Mouse (Mus musculus): ENCODE measurements at regions not wholly inside any gene's neighbourhood (a gene's known extent, or its start where the extent isn't known, plus 50 kb on each side); places are given as distances from the start of the nearest gene placed in this dataset.

DNA sequence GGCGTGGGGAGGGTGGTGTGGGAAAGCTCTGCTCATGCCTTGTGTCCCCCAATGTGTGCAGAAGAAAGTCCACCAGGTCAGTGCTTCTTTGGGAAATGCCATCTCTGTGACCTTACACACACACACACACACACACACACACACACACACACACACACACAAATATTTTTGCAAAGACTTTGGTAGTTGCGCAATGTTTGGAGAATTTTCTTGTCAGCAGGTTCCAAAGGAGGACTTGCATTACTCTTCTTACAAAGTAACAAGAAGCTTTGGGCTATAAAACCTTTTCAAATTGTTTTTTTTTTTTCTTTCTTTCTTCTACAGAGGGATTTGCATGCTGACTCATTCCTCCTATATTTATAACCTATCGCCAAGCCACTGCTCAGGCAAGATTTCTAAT, 59.1 kb upstream of the Npvf start:
- ATAC-seq (ENCODE audit: insufficient number of reproducible peaks, low FRiP score, low TSS enrichment, low read depth) (no peak), DNase-seq (ENCODE audit: low spot score) (no peak)
- no peaks in the 10 kb centered on the region for H3K4me1 ChIP-seq (ENCODE audit: control insufficient read depth, insufficient read depth, low read length)
- no peak overlapping the region for H3K9ac ChIP-seq (ENCODE audit: low read length)
- H3K27me3 ChIP-seq (ENCODE audit: control insufficient read depth, insufficient read depth, low read length): no peaks in the 10 kb centered on the region
- no peaks in the 10 kb centered on the region for H3K9me3 ChIP-seq (ENCODE audit: control insufficient read depth, low read length)
- H3K27ac ChIP-seq (replicated peaks; ENCODE audit: low read depth, low read length): no peak overlapping the region
- no peak overlapping the region for H3K4me3 ChIP-seq (ENCODE audit: low read depth, low read length)
- WGBS: 85% methylated on average over 3 of the region's 3 CpGs
- no peak overlapping the region for H3K4me2 ChIP-seq (ENCODE audit: low read depth, severe bottlenecking)
- H3K36me3 ChIP-seq (ENCODE audit: control insufficient read depth, insufficient read depth, low read length): no peaks in the 10 kb centered on the region

DNA sequence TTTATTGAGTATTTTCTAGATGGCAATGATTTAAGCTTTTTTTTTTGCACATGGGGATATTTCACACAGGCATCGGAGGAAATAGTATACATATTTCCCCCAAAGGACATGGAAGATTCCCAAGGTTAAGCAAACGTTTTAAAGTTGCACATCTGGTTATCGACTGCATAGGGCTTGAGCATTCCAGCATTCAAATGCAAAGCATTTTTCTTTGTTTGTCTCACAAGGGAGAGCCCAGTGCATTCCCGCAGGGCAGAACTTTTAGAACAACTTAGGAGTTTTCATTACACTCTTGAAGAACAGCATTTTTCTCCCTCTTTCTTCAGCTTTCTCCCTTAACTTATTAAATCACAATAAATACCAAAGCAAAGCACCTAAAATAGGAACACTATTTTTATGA, 64.4 kb upstream of the Npvf start:
- Histone ChIP-seq H3K36me3 (ENCODE audit: control insufficient read depth, insufficient read depth, low read length) (no peaks in the 10 kb centered on the region), H3K9ac (ENCODE audit: low read length) (no peak overlapping the region), H3K27me3 (ENCODE audit: control insufficient read depth, insufficient read depth, low read length) (no peaks in the 10 kb centered on the region), H3K9me3 (ENCODE audit: control insufficient read depth, low read length) (no peaks in the 10 kb centered on the region), H3K4me1 (ENCODE audit: control insufficient read depth, insufficient read depth, low read length) (no peaks in the 10 kb centered on the region), H3K4me2 (ENCODE audit: low read depth, severe bottlenecking) (no peak overlapping the region), H3K27ac (replicated peaks; ENCODE audit: low read depth, low read length) (no peak overlapping the region), H3K4me3 (ENCODE audit: low read depth, low read length) (no peak overlapping the region)
- DNase-seq (ENCODE audit: low spot score): no peak
- no peak for ATAC-seq (ENCODE audit: insufficient number of reproducible peaks, low FRiP score, low TSS enrichment, low read depth)
- 59% methylated on average over 4 of the region's 4 CpGs for WGBS

DNA sequence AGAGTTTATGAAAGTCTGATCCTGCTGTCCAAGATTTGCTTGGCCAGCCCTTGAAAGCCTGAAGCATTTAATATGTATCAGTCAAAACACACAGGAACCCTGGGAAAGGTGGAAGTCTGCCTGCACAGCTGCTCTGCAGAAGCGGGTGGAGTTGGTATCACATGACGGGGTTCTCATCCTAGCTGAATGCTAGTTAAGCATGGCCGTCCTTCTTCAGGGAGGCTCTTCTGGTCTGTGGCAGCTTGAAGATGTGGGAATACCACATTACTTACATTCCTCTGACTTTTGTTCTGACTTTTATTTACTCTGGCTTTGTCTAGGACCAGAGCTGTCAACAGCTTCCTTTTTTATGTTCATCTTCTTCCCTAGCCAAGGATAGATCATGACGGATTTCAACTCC, 66.1 kb upstream of the Npvf start:
- no peak overlapping the region for H3K4me2 ChIP-seq (ENCODE audit: low read depth, severe bottlenecking)
- WGBS: 74% methylated on average over 4 of the region's 4 CpGs
- H3K4me3 ChIP-seq (ENCODE audit: low read depth, low read length): no peak overlapping the region
- no peak overlapping the region for H3K27ac ChIP-seq (replicated peaks; ENCODE audit: low read depth, low read length)
- H3K36me3 ChIP-seq (ENCODE audit: control insufficient read depth, insufficient read depth, low read length): no peaks in the 10 kb centered on the region
- no peaks in the 10 kb centered on the region for H3K4me1 ChIP-seq (ENCODE audit: control insufficient read depth, insufficient read depth, low read length)
- H3K27me3 ChIP-seq (ENCODE audit: control insufficient read depth, insufficient read depth, low read length): no peaks in the 10 kb centered on the region
- H3K9ac ChIP-seq (ENCODE audit: low read length): no peak overlapping the region
- ATAC-seq (ENCODE audit: insufficient number of reproducible peaks, low FRiP score, low TSS enrichment, low read depth): no peak
- no peaks in the 10 kb centered on the region for H3K9me3 ChIP-seq (ENCODE audit: control insufficient read depth, low read length)
- no peak for DNase-seq (ENCODE audit: low spot score)

DNA sequence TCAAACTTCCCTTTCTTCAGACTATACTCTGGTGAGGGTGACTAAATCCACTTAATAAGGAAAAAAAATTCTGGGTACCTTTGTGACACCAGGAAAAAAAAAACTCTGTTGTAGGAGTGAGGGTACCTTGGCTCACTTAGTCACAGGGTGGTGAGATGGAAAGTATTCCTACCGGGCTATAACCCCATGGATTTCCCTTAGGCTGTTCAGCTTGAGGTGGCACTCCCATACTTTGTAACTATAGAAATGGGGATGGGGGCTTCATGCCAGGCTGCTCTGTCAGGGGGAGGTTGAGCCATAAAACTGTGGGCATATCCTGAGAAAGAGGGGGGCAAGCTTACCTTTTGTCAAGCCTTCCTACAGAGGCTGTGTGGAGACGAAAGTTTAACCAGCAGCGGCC, 71.4 kb upstream of the Npvf start:
- ATAC-seq (ENCODE audit: insufficient number of reproducible peaks, low FRiP score, low TSS enrichment, low read depth): no peak
- H3K36me3 ChIP-seq (ENCODE audit: control insufficient read depth, insufficient read depth, low read length): no peaks in the 10 kb centered on the region
- 51% methylated on average over 3 of the region's 3 CpGs for WGBS

DNA sequence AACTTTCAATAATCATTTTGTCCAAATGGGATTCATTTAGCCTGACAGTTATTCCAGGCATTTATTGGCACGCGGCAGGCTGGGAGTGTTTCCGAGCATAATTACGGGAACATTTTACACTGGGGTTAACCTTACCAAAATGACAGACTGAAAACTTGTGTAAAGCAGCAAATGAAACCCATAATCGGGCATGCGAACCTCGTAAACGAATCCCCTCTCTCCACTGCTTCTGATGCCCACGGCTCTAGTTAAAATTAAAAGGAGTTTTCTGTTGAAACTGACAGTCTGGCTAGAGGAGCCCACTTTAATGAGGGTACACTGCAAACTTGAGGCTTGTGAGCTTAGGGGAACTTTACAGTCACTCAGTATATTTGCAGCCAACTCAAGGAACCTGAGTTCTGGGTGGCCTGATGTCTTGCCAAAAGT, 71.9 kb upstream of the Npvf start:
- H3K27me3 ChIP-seq (ENCODE audit: control insufficient read depth, insufficient read depth, low read length): no peaks in the 10 kb centered on the region
- H3K27ac ChIP-seq (replicated peaks; ENCODE audit: low read depth, low read length): no peak overlapping the region
- DNase-seq (ENCODE audit: low spot score) (peak; percentile 42), ATAC-seq (ENCODE audit: insufficient number of reproducible peaks, low FRiP score, low TSS enrichment, low read depth) (no peak)
- 19% methylated on average over 9 of the region's 9 CpGs for WGBS
- H3K9me3 ChIP-seq (ENCODE audit: control insufficient read depth, low read length): no peaks in the 10 kb centered on the region
- no peak overlapping the region for H3K4me2 ChIP-seq (ENCODE audit: low read depth, severe bottlenecking)
- no peaks in the 10 kb centered on the region for H3K36me3 ChIP-seq (ENCODE audit: control insufficient read depth, insufficient read depth, low read length)
- H3K4me3 ChIP-seq (ENCODE audit: low read depth, low read length): no peak overlapping the region
- H3K9ac ChIP-seq (ENCODE audit: low read length): no peak overlapping the region
- peaks cover 9% of the 10 kb centered on the region; the same call in 1 of the 2 replicates for H3K4me1 ChIP-seq (ENCODE audit: control insufficient read depth, insufficient read depth, low read length)

More for the DNA sequence above, 71.4 kb upstream of the Npvf start:
- Histone ChIP-seq H3K9ac (ENCODE audit: low read length) (no peak overlapping the region), H3K27me3 (ENCODE audit: control insufficient read depth, insufficient read depth, low read length) (no peaks in the 10 kb centered on the region), H3K9me3 (ENCODE audit: control insufficient read depth, low read length) (no peaks in the 10 kb centered on the region), H3K4me2 (ENCODE audit: low read depth, severe bottlenecking) (no peak overlapping the region), H3K4me1 (ENCODE audit: control insufficient read depth, insufficient read depth, low read length) (peaks cover 8% of the 10 kb centered on the region; the same call in 1 of the 2 replicates), H3K4me3 (ENCODE audit: low read depth, low read length) (no peak overlapping the region), H3K27ac (replicated peaks; ENCODE audit: low read depth, low read length) (no peak overlapping the region)
- DNase-seq (ENCODE audit: low spot score): no peak

DNA sequence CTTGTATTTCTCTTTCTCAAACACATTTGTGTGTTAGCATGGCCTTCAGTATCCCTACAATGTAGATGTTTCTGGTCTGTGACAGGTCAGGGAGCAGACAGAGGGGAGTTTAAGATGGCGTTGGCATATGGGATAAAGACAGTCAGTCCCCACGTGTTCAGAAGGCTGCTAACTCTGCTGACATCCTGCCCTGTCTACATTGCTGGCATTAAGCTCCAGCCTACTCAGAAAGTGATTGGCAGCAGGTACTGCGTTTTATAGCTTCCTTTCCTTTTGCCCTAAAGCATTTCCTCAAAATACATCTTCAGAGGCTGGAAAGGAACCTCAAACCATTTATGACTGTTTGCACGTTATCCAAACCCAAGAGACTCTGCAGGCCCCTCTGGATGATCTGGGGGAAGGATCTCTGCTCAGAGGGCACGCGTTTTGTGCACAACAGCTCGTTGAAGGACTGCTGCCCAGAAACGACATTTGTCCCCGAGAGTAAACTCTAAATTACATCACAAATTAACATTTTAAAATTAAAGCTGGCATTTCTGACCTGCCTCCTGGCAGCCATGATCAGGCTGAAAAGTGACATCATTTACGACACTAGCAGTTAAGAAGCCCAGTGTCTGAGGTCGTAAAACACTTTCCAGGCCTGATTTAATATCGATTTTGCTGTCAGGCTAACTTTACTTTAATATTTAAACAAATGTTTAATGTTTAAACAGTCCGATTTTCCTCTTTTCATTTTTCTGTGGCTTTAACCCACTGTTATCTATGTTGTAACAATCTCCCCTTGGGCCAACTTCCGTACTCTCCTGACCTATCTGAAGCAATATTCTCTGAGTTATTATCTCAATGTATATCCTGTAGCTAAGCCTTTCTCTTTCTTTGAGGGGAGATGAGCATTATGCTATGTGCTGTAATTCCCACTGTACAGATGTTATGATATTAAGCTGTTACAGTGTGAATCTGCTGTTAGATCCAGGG, 76.8 kb upstream of the Npvf start:
- H3K4me3 ChIP-seq (ENCODE audit: low read depth, low read length): no peak overlapping the region
- no peaks in the 10 kb centered on the region for H3K27me3 ChIP-seq (ENCODE audit: control insufficient read depth, insufficient read depth, low read length)
- H3K36me3 ChIP-seq (ENCODE audit: control insufficient read depth, insufficient read depth, low read length): no peaks in the 10 kb centered on the region
- no peak overlapping the region for H3K27ac ChIP-seq (replicated peaks; ENCODE audit: low read depth, low read length)
- no peak overlapping the region for H3K9ac ChIP-seq (ENCODE audit: low read length)
- H3K4me1 ChIP-seq (ENCODE audit: control insufficient read depth, insufficient read depth, low read length): peaks cover 10% of the 10 kb centered on the region; the same call in 1 of the 2 replicates
- H3K9me3 ChIP-seq (ENCODE audit: control insufficient read depth, low read length): no peaks in the 10 kb centered on the region
- ATAC-seq (ENCODE audit: insufficient number of reproducible peaks, low FRiP score, low TSS enrichment, low read depth) (no peak), DNase-seq (ENCODE audit: low spot score) (no peak)
- H3K4me2 ChIP-seq (ENCODE audit: low read depth, severe bottlenecking): no peak overlapping the region
- 41% methylated on average over 14 of the region's 14 CpGs for WGBS

DNA sequence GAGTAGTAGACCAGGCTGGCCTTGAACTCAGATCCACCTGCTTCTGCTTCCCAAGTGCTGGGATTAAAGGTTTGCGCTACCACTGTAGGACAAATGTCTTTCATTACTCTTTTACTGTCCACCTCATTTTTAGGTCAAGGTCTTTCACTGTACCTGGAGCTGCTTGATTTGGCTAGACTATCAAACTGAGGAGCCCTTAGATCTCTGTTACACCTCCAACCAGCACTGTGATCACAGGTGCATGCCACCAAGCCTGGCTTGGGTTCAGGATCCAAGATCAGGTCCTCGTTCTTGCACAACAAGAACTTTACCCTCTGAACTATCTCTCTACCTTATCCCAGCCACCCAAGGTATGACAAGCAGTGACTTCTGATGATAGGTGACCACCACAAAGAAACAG, 80.5 kb upstream of the Npvf start:
- 0 out of 2 replicates have a peak, but pooled peaks cover 6% of the 10 kb centered on the region for H3K4me1 ChIP-seq (ENCODE audit: control insufficient read depth, insufficient read depth, low read length)
- no peak overlapping the region for H3K9ac ChIP-seq (ENCODE audit: low read length)
- ATAC-seq (ENCODE audit: insufficient number of reproducible peaks, low FRiP score, low TSS enrichment, low read depth) (no peak), DNase-seq (ENCODE audit: low spot score) (no peak)
- no peaks in the 10 kb centered on the region for H3K27me3 ChIP-seq (ENCODE audit: control insufficient read depth, insufficient read depth, low read length)
- H3K4me2 ChIP-seq (ENCODE audit: low read depth, severe bottlenecking): no peak overlapping the region
- no peaks in the 10 kb centered on the region for H3K36me3 ChIP-seq (ENCODE audit: control insufficient read depth, insufficient read depth, low read length)
- H3K4me3 ChIP-seq (ENCODE audit: low read depth, low read length): no peak overlapping the region
- H3K27ac ChIP-seq (replicated peaks; ENCODE audit: low read depth, low read length): no peak overlapping the region
- WGBS: 94% methylated on average over 2 of the region's 2 CpGs
- H3K9me3 ChIP-seq (ENCODE audit: control insufficient read depth, low read length): no peaks in the 10 kb centered on the region

DNA sequence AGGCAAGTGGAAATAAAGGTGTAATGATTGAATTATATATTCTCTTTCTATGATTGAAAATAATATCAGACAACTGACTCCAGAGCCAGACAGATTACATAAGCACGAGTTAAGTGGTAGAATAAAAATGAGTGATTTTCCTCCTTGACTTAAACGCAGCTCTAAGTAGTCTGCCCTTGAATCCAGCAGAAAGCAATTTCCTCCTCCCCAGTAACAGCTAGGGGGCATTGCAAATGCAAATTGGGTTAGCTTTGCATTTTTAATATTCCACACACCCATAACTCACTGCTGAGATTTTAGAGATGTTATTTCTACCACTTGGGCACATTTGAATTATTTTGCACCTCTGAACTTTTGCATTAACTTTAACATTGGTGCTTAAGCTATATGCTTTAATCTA, 81.6 kb upstream of the Npvf start:
- H3K4me3 ChIP-seq (ENCODE audit: low read depth, low read length): no peak overlapping the region
- no peaks in the 10 kb centered on the region for H3K9me3 ChIP-seq (ENCODE audit: control insufficient read depth, low read length)
- H3K4me2 ChIP-seq (ENCODE audit: low read depth, severe bottlenecking): no peak overlapping the region
- H3K27me3 ChIP-seq (ENCODE audit: control insufficient read depth, insufficient read depth, low read length): no peaks in the 10 kb centered on the region
- H3K27ac ChIP-seq (replicated peaks; ENCODE audit: low read depth, low read length): no peak overlapping the region
- no peak overlapping the region for H3K9ac ChIP-seq (ENCODE audit: low read length)
- 0 out of 2 replicates have a peak, but pooled peaks cover 4% of the 10 kb centered on the region for H3K4me1 ChIP-seq (ENCODE audit: control insufficient read depth, insufficient read depth, low read length)
- WGBS: 62% methylated on average over 2 of the region's 2 CpGs
- ATAC-seq (ENCODE audit: insufficient number of reproducible peaks, low FRiP score, low TSS enrichment, low read depth) (no peak), DNase-seq (ENCODE audit: low spot score) (no peak)
- no peaks in the 10 kb centered on the region for H3K36me3 ChIP-seq (ENCODE audit: control insufficient read depth, insufficient read depth, low read length)
